Mouse (Mus musculus) bone marrow, adult 2 months (tissue): ENCODE results near the gene Pan3. TPM values are rescaled to one million over a fixed set of nuclear protein-coding genes. Genes with fewer than 3 reads are reported as not detected.

Experiments used
- H3K27ac ChIP-seq: fragments of 200-500 bp; 2 replicates; pipeline ENCODE4 v1.5.1; 2012; ENCODE audit warnings: low read depth, mild to moderate bottlenecking, control low read depth, inconsistent platforms, low read length; ENCODE audit not compliant: control insufficient read depth, poor library complexity, insufficient read depth
- H3K4me1 ChIP-seq: fragments of 200-500 bp; 2 replicates; pipeline ENCODE4 v1.6.1; 2011; ENCODE audit warnings: low read length; ENCODE audit not compliant: control insufficient read depth, insufficient read depth
- H3K4me3 ChIP-seq: fragments of 200-500 bp; replicated peaks from 2 replicates; pipeline ENCODE3; 2011; ENCODE audit warnings: mild to moderate bottlenecking, low read depth, low read length, control low read depth; ENCODE audit not compliant: control insufficient read depth
- CTCF ChIP-seq: fragments of 200-500 bp; IDR thresholded peaks from 2 replicates; pipeline ENCODE4 v1.5.1; 2011; ENCODE audit warnings: low read length, control low read depth; ENCODE audit not compliant: control insufficient read depth, insufficient read depth
- POLR2A ChIP-seq: fragments of 200-500 bp; IDR thresholded peaks from 2 replicates; pipeline ENCODE4 v1.6.1; 2011; ENCODE audit warnings: low read depth, mild to moderate bottlenecking, control low read depth, low read length, borderline replicate concordance; ENCODE audit not compliant: control insufficient read depth
- WGBS: fragments of 180-500 bp; shearing (Covaris S2); methylation state at CpG from one replicate; pipeline ENCODE4 v1.1.7; 2018; 5-methylcytosine and 5-hydroxymethylcytosine counted together
- polyA plus RNA-seq: library from polyadenylated mRNA; stranded (reverse); fragments of >200 nt; gene quantifications from 2 replicates; pipeline ENCODE4 v1.2.4, GENCODE M21; 2011; ENCODE audit warnings: low replicate concordance; ENCODE audit not compliant: missing spikeins, insufficient read depth, insufficient read length

Gene Pan3
- 89.2 and 180 TPM in 2 replicates for polyA plus RNA-seq

DNA sequence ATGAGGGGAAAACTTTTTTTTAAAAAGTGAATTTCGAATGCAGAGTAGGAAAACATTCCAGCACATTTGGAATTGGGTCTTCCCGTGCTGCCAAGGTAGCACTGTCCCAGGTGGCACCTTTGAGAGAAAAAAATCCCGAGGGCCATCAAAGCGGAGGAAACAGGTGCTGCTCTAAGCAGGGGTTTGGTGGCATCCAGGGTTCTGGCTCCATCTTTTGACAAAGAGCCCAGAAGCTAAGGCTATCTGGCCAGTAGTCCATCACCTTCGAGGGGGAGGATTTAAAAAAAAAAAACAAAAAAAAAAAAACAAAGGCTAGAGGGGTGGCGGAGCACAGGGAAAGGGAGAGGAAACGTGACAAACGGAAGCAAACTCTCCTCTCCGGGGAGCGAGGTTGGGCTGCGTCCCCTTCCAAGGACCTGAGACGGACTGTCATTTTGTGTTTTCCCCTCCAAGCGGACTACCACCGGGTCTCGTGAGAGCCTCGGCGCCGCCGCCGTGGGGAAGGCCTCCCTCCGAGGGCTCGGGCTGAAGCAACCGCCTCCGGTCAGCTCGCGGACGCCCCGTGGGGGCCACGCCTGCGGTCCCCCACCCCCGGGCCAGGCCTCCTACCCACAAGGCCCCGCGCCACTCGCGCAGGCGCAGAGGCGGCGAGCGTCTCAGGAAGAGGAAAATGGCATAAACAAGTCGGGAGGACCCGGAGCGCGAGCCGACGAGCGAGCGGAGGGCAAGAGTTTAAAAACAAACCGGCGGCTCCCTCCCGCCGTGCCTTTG lies at the start of gene Pan3:
Gene Pan3, plus strand, starts transcription at position 627 of the 771 bp plus-strand sequence.
- WGBS: under 1% methylated on average over 51 of the region's 51 CpGs
- no peak for TF ChIP-seq CTCF
- peak; percentile 98 for TF ChIP-seq POLR2A
- Histone ChIP-seq H3K4me3 (peak within 1 kb of the TSS; percentile 80), H3K27ac (peak within 1 kb of the TSS; percentile 100), H3K4me1 (peaks cover 14% of the 10 kb centered on the region)

DNA sequence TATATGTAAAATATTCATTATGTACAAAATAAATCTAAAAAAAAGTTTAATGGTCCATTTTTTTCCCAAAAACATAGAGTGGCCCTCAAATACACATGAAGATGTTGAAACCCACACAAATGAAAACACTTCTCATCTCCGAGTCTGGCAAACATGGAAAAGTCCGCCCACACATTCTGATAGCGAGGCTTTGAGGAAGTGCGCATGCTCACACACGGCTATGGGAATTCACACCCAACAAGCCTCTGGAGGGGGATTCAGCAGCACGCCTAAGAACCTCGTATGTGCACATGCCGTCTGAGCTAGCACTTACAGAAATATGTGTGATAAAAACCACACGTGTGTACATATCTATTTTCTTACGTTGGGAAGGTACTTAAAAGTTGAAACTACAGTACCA lies 48.6 kb upstream of the Pan3 start:
- TF ChIP-seq POLR2A (no peak), CTCF (no peak)
- no peak overlapping the region for H3K27ac ChIP-seq
- 81% methylated on average over 10 of the region's 10 CpGs for WGBS
- no peak overlapping the region for H3K4me3 ChIP-seq
- no peaks in the 10 kb centered on the region for H3K4me1 ChIP-seq

DNA sequence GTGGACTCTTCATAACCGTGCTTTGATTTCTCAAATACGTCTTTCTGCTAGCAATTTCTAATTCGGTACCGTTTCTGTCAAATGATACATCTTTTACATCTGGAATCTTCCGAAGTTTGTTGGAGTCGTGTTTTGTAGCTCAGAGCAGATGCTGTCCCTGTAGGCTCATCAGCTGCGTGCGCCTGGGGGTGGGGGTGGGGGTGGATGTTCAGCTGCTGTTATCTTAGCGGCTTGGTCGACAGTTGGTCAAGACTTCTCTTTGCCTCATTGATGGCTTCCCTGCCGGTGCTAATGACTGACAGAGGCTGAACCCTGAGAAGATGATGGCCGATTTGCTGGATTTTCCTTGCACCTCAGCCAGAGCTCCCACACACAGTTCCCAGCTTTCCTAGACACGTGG lies 43.1 kb upstream of the Pan3 start:
- H3K4me3 ChIP-seq: no peak overlapping the region
- H3K27ac ChIP-seq: no peak overlapping the region
- TF ChIP-seq POLR2A (no peak), CTCF (no peak)
- H3K4me1 ChIP-seq: peaks cover 2% of the 10 kb centered on the region; the same call in 1 of the 2 replicates
- 83% methylated on average over 13 of the region's 13 CpGs for WGBS

DNA sequence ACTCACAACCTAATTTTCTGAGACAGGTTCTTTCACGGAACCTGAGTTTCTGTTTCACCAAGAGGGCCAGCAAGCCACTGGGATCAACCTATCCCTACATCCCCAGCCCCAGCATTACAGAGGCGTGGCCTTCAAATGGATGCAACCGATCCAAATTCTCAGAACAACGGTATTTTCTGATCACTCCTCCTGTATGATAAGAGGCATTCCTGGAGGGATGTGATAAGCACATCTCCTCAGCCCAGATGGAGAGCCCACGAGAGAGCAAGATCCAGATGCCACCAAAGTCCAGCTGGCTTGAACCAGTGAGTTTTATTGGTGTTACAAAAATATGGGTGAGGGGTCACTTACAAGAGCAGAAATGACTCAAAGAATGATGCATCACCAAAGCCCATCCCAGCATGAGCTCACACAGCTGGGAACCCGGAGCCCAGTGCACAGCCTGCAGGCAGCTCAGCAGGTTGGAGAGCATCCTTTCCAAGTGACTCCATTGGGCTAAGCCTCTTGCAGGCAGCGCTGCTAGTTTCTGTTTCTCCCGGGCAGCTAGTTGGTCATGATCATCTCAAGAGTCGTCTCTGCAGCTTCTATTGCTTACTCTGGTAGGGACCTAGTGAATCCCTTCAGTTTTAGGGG lies 41.5 kb upstream of the Pan3 start:
- 44% methylated on average over 9 of the region's 9 CpGs for WGBS
- peaks cover 4% of the 10 kb centered on the region for H3K4me1 ChIP-seq
- peak overlapping the region; percentile 16; the same call in 1 of the 2 replicates for H3K27ac ChIP-seq
- TF ChIP-seq POLR2A: no peak
- TF ChIP-seq CTCF: no peak
- no peak overlapping the region for H3K4me3 ChIP-seq

DNA sequence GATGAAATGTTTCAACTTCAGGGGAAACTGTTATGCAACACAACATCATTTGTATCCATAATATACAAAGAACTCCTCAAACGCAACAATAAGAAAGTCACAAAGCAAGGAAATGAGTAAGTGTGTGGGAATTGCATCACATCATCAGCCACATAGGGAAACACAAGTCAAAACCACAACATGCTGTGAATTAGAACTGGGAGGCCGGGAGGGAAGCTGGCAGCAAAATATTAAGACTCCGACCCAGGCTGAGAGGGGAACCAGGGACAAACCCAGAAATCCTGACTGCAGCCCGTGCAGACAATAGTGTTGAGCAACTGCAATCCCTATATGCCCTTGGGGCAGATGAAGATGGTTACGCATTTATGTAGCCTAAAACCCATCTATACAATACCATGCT lies 40.9 kb upstream of the Pan3 start:
- WGBS: 18% methylated on average over 5 of the region's 5 CpGs
- H3K27ac ChIP-seq: no peak overlapping the region

DNA sequence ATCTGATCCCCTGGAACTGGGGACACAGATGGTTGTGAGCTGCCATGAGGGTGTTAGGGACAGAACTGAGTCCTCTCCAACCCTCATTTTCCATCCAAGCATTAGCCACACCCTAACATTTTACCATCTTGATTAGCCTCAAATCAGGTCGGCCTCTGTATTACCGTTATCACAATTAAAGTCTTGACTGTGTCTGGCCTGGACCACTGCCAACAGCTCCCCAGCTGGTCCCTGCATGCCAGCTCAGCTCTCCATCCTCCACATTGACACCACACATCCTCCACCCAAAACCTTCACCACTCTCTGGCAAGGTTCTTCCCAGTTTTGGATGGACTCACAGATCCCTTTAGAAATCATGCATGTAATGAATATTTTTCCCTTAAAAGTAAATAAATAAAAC lies 39.2 kb upstream of the Pan3 start:
- H3K4me1 ChIP-seq: peaks cover 4% of the 10 kb centered on the region
- WGBS: 10% methylated on average over 2 of the region's 2 CpGs
- TF ChIP-seq POLR2A (no peak), CTCF (no peak)
- no peak overlapping the region for H3K4me3 ChIP-seq
- no peak overlapping the region for H3K27ac ChIP-seq

More for the DNA sequence above, 40.9 kb upstream of the Pan3 start:
- TF ChIP-seq POLR2A (no peak), CTCF (no peak)
- peaks cover 4% of the 10 kb centered on the region for H3K4me1 ChIP-seq
- no peak overlapping the region for H3K4me3 ChIP-seq

DNA sequence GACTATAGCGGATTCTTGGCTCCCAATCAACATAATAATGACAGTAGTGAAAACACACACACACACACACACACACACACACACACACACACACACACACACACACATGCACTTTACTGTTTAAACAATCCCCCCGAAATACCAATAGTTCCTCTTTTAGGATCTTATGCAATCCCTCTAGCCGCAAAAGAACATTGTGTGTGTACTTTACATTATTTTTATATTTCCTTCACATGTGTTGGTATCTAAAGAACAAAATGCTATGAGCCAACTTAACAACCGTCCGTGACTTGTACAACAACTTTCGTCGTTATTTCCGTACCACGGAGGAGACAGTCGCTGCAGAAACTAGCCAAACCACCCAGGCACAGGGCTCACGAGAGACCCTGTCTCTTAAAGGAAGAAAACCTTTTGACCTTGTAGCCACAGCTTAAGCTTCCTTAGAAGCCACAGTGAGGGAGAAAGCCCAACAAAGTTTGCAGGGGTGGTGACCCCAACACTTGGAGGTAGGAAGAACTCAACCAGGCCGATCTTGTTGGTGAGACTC lies 37.2 kb upstream of the Pan3 start:
- Histone ChIP-seq H3K27ac (peak overlapping the region; percentile 85; the same call in 1 of the 2 replicates), H3K4me3 (peak overlapping the region; percentile 50), H3K4me1 (peaks cover 4% of the 10 kb centered on the region)
- WGBS: 5% methylated on average over 12 of the region's 12 CpGs
- no peak for TF ChIP-seq POLR2A
- no peak for TF ChIP-seq CTCF

DNA sequence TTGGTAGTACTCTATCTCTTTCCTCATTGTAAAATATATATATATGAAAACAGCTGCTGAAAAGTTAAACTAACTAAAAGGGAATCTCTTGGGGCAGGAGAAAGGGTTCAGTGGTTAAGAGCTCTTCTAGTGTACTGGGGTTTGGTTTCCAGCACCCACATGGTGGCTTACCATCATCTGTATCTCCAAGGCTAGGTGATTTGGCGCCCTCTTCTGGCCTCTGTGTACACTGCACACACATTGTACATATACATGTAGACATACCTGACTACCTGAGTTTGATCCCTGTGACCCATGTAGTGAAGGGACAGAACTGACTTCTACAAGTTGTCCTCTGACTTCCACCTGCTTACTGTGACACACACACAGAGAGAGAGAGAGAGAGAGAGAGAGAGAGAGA lies 34.9 kb upstream of the Pan3 start:
- Histone ChIP-seq H3K4me1 (peaks cover 4% of the 10 kb centered on the region), H3K4me3 (no peak overlapping the region), H3K27ac (no peak overlapping the region)
- TF ChIP-seq CTCF (peak; percentile 26; the same call in 1 of the 2 replicates), POLR2A (no peak)
- WGBS: 74% methylated on average over 1 of the region's 1 CpGs

DNA sequence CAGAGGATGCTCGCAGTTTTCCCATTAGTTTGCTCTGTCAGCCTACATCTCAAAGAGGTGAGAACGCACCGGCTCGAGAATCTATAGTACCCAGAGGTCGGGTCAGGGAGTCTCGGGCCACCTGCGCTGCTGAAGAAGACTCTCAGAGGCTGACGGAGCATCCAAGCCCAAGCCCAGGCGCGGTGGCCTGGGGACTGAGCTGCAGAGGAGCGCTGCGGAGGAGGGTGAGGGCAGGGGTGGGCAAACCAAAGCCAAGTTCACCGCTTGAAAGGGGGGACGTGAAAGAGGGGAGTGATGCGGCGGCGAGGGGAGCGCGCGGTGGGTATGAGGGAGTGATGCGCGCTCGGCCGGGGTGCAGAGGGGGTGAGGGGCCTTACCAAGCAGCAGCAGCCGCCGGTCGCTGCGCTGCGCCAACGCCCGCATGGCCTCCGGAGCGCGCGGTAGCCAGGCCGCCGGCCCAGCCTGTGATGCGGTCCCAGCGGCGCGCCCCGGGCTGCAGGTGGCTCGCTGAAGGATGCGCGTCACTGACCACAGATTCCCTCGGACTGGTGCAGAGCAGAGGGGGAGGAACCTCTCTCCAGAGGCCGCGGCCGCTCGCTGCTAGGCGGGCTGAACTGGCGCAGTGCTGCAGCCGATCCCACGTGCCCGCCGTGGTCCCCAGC lies 30.0 kb upstream of the Pan3 start, which contains the start of gene Flt3:
Gene Flt3, minus strand, starts transcription at position 647 of the 662 bp plus-strand sequence.
- H3K27ac ChIP-seq: no peak within 1 kb of the TSS; the same call in 1 of the 2 replicates
- H3K4me3 ChIP-seq: peak within 1 kb of the TSS; percentile 26
- 1% methylated on average over 56 of the region's 56 CpGs for WGBS
- no peak for TF ChIP-seq CTCF
- peak; percentile 48; the same call in 1 of the 2 replicates for TF ChIP-seq POLR2A
- no peaks in the 10 kb centered on the region for H3K4me1 ChIP-seq
